Mouse (Mus musculus): Measurements from ENCODE around the gene Khdc1b. TPM values are rescaled to one million over a fixed set of nuclear protein-coding genes. Genes with fewer than 3 reads are reported as not detected.

The Khdc1b gene
- polyA plus RNA-seq (2012; rRNA removed; ENCODE audit: low replicate concordance): not detected in 2 replicates

GRCm38 (mm10) chr1:21383256-21383655 lies at the start of gene Khdc1b:
Gene Khdc1b, plus strand, starts transcription at chr1:21383556.

DNA sequence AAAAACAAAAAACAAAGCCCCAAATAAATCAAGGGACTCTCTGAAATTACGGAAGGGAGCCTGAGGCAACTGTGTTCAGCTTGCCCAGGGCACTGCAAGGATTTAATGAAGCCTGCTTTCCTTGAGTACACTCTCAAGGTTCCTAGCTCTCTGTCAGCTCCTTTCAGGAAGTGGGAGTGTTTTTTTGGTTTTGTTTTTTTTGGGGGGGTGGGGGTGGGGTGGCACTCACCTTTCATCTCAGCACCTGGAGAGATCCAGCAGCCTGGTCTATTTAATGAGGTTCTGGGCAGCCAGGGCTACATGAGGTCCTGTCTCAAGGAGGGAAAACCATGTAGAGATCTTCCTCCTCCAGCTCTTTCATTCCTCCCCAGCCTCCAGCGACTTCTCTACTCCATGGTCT lies 34.0 kb upstream of the Khdc1b start, which contains the start of gene Khdc1a:
TSS of gene Khdc1a (plus strand) at position 301 of the 400 bp plus-strand sequence.

DNA sequence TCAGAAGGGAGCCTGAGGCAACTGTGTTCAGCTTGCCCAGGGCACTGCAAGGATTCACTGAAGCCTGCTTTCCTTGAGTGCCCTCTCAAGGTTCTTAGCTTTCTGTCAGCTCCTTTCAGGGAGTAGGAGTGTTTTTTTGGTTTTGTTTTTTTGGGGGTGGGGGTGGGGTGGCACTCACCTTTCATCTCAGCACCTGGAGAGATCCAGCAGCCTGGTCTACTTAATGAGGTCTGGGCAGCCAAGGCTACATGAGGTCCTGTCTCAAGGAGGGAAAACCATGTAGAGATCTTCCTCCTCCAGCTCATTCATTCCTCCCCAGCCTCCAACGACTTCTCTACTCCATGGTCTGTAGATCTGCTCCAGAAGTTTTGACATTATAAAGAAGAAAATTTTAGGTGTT lies 15.3 kb upstream of the Khdc1b start, which contains the start of gene Khdc1c:
TSS of gene Khdc1c (plus strand) at position 301 of the 400 bp plus-strand sequence.

Other genes with a start within 250 kb of the Khdc1b start
- 2.8 and 5.7 TPM in 2 replicates for gene Tmem14a, start 165.0 kb upstream of the Khdc1b start, polyA plus RNA-seq (2012; rRNA removed; ENCODE audit: low replicate concordance)
- gene Gsta3, start 143.0 kb upstream of the Khdc1b start, polyA plus RNA-seq (2012; rRNA removed; ENCODE audit: low replicate concordance): 10.3 and 19.6 TPM in 2 replicates
- gene Khdc1a, start 33.9 kb upstream of the Khdc1b start, polyA plus RNA-seq (2012; rRNA removed; ENCODE audit: low replicate concordance): 0.06 and 0.10 TPM in 2 replicates
- not detected in 2 replicates for gene Khdc1c, start 15.2 kb upstream of the Khdc1b start, polyA plus RNA-seq (2012; rRNA removed; ENCODE audit: low replicate concordance)

Data from mammary gland, adult 2 months (tissue).